Mouse (Mus musculus): ENCODE data around the gene Atp5d. TPM values are rescaled to one million over a fixed set of nuclear protein-coding genes. Genes with fewer than 3 reads are reported as not detected.

Gene Atp5d
- total RNA-seq (2023): 152 TPM

DNA sequence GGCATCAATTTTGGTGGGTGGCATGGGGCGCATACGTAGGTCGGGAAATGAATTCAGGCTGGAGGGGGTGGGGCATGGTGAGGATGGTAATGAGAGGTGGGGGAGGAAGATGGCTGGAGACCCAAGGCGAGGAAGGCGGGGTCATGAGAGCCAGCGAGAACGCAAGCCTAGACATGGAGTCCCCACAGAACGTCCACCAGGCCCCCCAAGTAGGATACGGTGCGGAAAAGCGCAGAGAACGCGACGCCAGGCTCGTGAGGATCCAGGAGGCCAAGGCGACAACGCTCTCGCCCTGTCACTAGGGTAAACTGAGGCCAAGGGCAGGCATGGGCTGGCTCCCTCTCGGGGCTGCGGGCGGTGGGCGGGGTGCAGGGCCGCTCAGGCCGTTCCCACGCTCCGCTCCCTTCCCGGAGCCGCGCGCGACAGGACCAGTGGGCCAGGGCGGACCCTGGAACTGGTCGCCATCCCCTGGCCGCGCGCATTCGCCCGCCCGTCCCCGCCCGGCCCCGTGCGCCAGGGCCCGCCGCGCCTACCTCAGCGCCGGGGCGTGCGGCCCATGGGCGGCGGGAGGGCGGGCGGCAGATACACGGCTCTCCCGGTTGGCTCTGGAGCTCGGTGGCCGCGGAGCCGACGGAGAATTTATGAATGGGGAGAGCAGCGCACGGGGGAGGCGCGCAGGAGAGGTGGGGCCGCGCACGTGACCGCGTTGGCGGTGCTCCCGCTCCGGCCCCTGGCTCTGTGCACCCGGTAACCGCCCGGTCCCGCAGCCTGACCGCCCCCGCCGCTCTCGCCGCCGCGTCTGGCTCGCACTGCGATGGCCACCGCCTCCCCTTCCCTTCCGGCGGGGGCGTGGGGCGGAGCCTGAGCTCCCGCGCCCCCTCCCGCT lies at the start of gene Atp5d:
TSS of gene Atp5d (plus strand) at position 80 of the 886 bp plus-strand sequence.

DNA sequence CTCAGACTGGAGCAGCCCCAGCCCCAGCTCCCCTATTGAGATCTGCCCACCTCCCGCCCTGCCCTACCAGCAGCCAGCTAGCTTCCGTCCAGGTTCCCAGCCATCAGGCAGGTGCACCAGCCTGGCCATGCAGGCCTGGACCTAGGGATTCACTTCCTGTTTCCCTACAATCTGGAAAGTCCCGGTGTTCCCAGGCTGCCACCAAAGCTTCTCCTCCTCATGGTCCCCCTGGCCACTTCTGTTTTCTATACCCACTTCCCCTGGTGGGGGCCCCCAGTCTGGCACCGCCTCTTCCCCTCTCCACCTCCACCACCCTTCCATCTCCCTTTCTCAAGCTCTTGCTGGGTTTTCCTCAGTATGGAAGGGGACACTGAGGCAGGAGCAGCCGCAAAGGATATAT lies 33.0 kb upstream of the Atp5d start, which contains the start of gene Sbno2:
TSS of gene Sbno2 (minus strand) at position 112 of the 400 bp plus-strand sequence.

GRCm38 (mm10) chr10:80115290-80115943 lies 23.0 kb upstream of the Atp5d start, which contains the start of gene Stk11:
Gene Stk11 (plus strand): TSS chr10:80115803.

GRCm38 (mm10) chr10:80140666-80141035 lies 2.2 kb downstream of the Atp5d start, which contains the start of gene Cbarp:
Gene Cbarp (minus strand): TSS chr10:80140835.

DNA sequence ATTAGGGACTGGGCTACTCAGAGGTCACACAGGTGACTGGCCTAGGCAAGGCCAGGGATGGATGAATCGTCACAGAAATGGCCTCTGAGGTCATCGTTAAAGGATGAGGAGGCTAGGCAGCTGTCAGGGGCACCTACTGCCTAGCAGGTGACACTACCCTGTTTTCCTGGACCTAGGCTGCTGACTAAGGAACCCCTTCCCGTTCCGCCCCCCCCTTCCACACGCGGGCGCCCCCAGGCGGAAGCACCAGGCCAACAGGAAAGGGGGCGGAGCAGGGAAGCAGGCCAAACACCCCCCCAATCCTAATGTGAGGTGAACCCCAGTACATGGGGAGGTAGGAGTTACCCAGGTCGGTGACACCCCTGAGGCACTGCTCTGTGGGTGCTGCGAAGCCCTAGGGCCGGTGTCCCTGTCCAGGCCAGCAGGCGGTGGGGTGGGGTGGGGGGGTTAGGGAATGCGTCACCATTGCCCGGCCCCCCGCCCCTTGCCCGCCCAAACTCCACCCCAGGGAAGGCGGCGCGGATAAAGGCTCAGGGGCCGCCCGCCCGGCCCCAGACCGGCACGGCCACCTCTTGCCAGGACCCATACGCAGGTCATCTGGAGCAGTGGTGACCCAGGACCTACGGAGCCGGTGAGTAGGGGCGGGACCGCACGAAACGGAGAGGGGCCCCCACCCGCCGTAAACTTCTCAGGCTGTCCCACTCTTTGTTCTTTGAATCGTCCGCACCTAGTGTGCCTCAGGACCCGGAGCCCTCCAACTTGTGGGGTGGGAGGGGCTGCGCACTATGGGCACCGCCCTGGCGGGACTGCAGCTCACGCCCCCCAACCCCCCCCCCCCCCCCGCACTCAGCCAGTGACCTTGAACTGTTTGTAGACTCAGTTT lies 9.5 kb downstream of the Atp5d start, which contains the start of gene Midn:
TSS of gene Midn (plus strand) at position 554 of the 883 bp plus-strand sequence.

DNA sequence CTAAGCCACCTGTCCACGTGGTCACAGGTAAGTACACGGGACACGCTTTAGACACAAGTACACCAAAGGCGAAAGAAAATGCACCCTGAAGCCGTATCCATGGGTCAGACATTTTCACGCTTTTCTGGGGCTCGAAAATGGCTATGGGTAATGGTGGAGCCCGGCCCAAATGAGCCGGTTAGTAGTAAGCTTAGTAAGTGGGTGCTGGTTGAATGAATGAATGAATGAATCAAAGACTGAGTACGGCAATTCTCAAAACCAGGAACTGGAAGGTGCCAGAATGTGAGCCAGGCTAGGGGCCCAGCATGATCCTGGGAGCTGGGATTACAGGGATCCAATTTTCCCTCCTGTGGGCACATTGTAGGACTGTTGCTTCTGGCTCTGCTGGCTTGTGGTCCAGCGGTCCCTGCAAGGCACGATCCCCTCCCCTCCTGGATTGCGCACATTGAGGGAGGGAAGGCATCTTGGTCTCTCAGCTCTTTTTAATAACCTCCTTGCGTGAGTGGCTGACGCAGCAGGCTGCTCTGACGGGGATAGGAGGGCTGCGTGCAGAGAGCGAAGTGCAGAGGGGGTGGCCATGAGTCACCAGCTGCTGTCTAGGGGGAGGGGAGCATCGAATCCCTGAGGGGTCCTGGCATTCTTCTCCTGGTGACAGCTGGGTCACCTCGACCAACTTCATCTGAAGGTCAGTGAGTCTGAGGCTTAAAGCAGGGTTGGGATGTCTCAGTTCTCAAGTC lies 27.1 kb downstream of the Atp5d start, which contains the start of gene Cirbp:
TSS of gene Cirbp (plus strand) at position 594 of the 737 bp plus-strand sequence.

DNA sequence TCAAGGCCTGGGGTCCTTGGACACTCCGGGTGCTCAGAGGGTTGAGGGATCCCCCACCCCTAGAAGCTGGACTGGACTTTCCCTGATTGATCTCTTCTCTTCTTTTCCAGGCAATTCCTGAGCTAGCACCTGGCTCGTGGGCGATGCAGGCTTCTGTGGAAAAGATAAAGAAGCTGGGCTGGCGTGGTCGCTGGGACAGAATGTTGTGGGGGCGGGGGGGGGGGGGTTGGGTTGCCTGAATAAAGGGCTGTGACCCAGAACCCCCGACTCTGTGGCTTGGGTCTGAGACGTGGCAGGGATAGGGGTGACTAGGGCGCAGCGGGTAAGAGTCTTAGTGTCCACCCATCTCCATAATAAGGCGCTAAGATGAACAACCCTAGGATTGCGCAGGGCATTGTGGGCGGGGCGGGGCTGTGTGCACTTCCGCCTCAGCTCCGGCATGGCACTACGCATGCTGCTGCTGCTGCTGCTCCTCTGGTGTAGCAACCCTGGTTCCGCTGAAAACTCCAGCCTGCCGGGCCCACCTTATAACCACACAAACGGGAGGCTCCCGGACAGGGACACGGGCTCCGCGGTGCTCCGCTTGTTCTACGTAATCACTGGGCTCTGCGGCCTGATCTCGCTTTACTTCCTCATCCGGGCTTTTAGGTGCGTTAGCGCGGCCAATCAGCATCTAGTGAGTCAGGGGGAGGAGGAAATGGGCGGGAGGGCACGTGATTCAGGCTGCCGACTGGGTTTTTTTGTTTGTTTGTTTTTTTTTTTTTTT lies 34.3 kb downstream of the Atp5d start, which contains the start of gene 1600002K03Rik:
TSS of gene 1600002K03Rik (plus strand) at position 418 of the 766 bp plus-strand sequence.

GRCm38 (mm10) chr10:80179068-80180051 lies 40.9 kb downstream of the Atp5d start, which contains the start of gene Efna2:
Gene Efna2 (plus strand): TSS chr10:80179482.

Other genes with a start within 250 kb of the Atp5d start
- gene Cfd, start 247.8 kb upstream of the Atp5d start, total RNA-seq (2023): not detected
- 74.1 TPM for gene Med16, start 229.7 kb upstream of the Atp5d start, total RNA-seq (2023)
- not detected for gene Gm26602, start 227.8 kb upstream of the Atp5d start, total RNA-seq (2023)
- 0.47 TPM for gene Kiss1r, start 221.7 kb upstream of the Atp5d start, total RNA-seq (2023)
- 96.5 TPM for gene R3hdm4, start 217.4 kb upstream of the Atp5d start, total RNA-seq (2023)
- gene Arid3a, start 211.6 kb upstream of the Atp5d start, total RNA-seq (2023): 7.9 TPM
- gene Wdr18, start 178.5 kb upstream of the Atp5d start, total RNA-seq (2023): 61.8 TPM
- gene Grin3b, start 167.9 kb upstream of the Atp5d start, total RNA-seq (2023): 0.18 TPM
- 154 TPM for gene Tmem259, start 154.3 kb upstream of the Atp5d start, total RNA-seq (2023)
- 387 TPM for gene Cnn2, start 150.0 kb upstream of the Atp5d start, total RNA-seq (2023)
- 68.3 TPM for gene Abca7, start 142.1 kb upstream of the Atp5d start, total RNA-seq (2023)
- 890 TPM for gene Arhgap45, start 122.0 kb upstream of the Atp5d start, total RNA-seq (2023)
- gene Polr2e, start 98.8 kb upstream of the Atp5d start, total RNA-seq (2023): 50.1 TPM
- 134 TPM for gene Gpx4, start 91.5 kb upstream of the Atp5d start, total RNA-seq (2023)
- gene Sbno2, start 33.1 kb upstream of the Atp5d start, total RNA-seq (2023): 115 TPM
- gene Stk11, start 22.8 kb upstream of the Atp5d start, total RNA-seq (2023): 140 TPM
- 51.8 TPM for gene Cbarp, start 2.2 kb downstream of the Atp5d start, total RNA-seq (2023)
- 88.1 TPM for gene Midn, start 9.6 kb downstream of the Atp5d start, total RNA-seq (2023)
- 229 TPM for gene Cirbp, start 27.4 kb downstream of the Atp5d start, total RNA-seq (2023)
- 14.7 TPM for gene 1600002K03Rik, start 34.3 kb downstream of the Atp5d start, total RNA-seq (2023)
- 0.44 TPM for gene Efna2, start 40.9 kb downstream of the Atp5d start, total RNA-seq (2023)
- gene Mum1, start 87.8 kb downstream of the Atp5d start, total RNA-seq (2023): 70.1 TPM
- gene Ndufs7, start 110.5 kb downstream of the Atp5d start, total RNA-seq (2023): 83.2 TPM
- not detected for gene Gamt, start 122.4 kb downstream of the Atp5d start, total RNA-seq (2023)
- gene Dazap1, start 122.9 kb downstream of the Atp5d start, total RNA-seq (2023): 199 TPM
- 4,176 TPM for gene Rps15, start 153.8 kb downstream of the Atp5d start, total RNA-seq (2023)
- 0.06 TPM for gene Apc2, start 157.3 kb downstream of the Atp5d start, total RNA-seq (2023)
- gene 2310011J03Rik, start 181.9 kb downstream of the Atp5d start, total RNA-seq (2023): 21.3 TPM
- 2.0 TPM for gene Pcsk4, start 190.9 kb downstream of the Atp5d start, total RNA-seq (2023)
- gene Reep6, start 191.3 kb downstream of the Atp5d start, total RNA-seq (2023): not detected
- gene Adamtsl5, start 209.8 kb downstream of the Atp5d start, total RNA-seq (2023): not detected
- not detected for gene Plk5, start 217.8 kb downstream of the Atp5d start, total RNA-seq (2023)
- gene Mex3d, start 249.0 kb downstream of the Atp5d start, total RNA-seq (2023): 9.0 TPM